Mouse (Mus musculus) CH12.LX (cell line): ENCODE measurements around the gene Tjp3. TPM values are rescaled to one million over a fixed set of nuclear protein-coding genes. Genes with fewer than 3 reads are reported as not detected.
A peak's percentile ranks its signal among the peaks of the same experiment; 100 is the strongest.

ENCODE experiments used
- DNase-seq: peaks from one replicate; pipeline ENCODE4 v3.0.0-alpha.2; 2013; ENCODE audit errors: extremely low read depth
- H3K27ac ChIP-seq: 2 replicates; pipeline ENCODE4 v1.5.1; 2012; ENCODE audit warnings: low read depth, mild to moderate bottlenecking, control low read depth, moderate library complexity; ENCODE audit not compliant: insufficient read depth
- H3K27me3 ChIP-seq: replicated peaks from 2 replicates; pipeline ENCODE3; 2012; ENCODE audit warnings: inconsistent platforms
- H3K36me3 ChIP-seq, 2 experiments: replicated peaks in 1 of 2; 2 replicates each; pipeline versions ENCODE3 to v1.6.1; 2012; ENCODE audit warnings: inconsistent platforms in 1 of 2, low read length in 1 of 2, mild to moderate bottlenecking in 1 of 2, mixed read lengths in 1 of 2, moderate library complexity in 1 of 2; ENCODE audit not compliant: control insufficient read depth in 1 of 2, insufficient read depth in 1 of 2
- H3K4me1 ChIP-seq, 2 experiments: 2 replicates each; pipeline ENCODE4 v1.6.1; 2012; ENCODE audit warnings: inconsistent platforms in 1 of 2, moderate library complexity in 1 of 2; ENCODE audit not compliant: insufficient read depth in 2 of 2, control insufficient read depth in 1 of 2
- H3K4me2 ChIP-seq: 2 replicates; pipeline ENCODE4 v1.6.1; 2012; ENCODE audit warnings: low read depth, mild to moderate bottlenecking, control low read depth; ENCODE audit not compliant: poor library complexity, insufficient read depth, severe bottlenecking
- H3K4me3 ChIP-seq, 3 experiments: fragments of 150-350 bp in 1 of 3; sonication (generic) in 1 of 3; replicated peaks in 1 of 3; 2 replicates each; pipeline versions ENCODE3 to v1.5.1; 2011 to 2012; ENCODE audit warnings: low read depth in 2 of 3, low read length in 2 of 3, mild to moderate bottlenecking in 2 of 3, moderate library complexity in 2 of 3, control low read depth in 1 of 3, improper control_type of control experiment in 1 of 3, inconsistent platforms in 1 of 3, mixed read lengths in 1 of 3; ENCODE audit not compliant: poor library complexity in 1 of 3
- H3K79me2 ChIP-seq: replicated peaks from 2 replicates; pipeline ENCODE4 v1.6.1; 2012; ENCODE audit warnings: mild to moderate bottlenecking, moderate library complexity; ENCODE audit not compliant: control insufficient read depth, poor library complexity, insufficient read depth, severe bottlenecking; ENCODE audit errors: extremely low read depth
- H3K9ac ChIP-seq: 2 replicates; pipeline ENCODE4 v1.6.1; 2012; ENCODE audit warnings: low read depth, mild to moderate bottlenecking, control low read depth, moderate library complexity; ENCODE audit not compliant: insufficient read depth
- H3K9me3 ChIP-seq: replicated peaks from 2 replicates; pipeline ENCODE3; 2012; ENCODE audit warnings: low read length, inconsistent platforms, mixed read lengths
- CHD2 ChIP-seq: IDR thresholded peaks from 2 replicates; pipeline ENCODE4 v1.6.1; 2011; ENCODE audit warnings: low read length, improper control_type of control experiment
- E2F4 ChIP-seq: IDR thresholded peaks from 2 replicates; pipeline ENCODE4 v1.6.1; 2011; ENCODE audit warnings: low read depth, low read length, improper control_type of control experiment; ENCODE audit not compliant: insufficient replicate concordance
- ELF1 ChIP-seq: IDR thresholded peaks from 2 replicates; pipeline ENCODE4 v1.6.1; 2014; ENCODE audit warnings: low read depth, mild to moderate bottlenecking, inconsistent platforms, low read length, improper control_type of control experiment
- EP300 ChIP-seq: IDR thresholded peaks from 2 replicates; pipeline ENCODE4 v1.6.1; 2011; ENCODE audit warnings: low read length, improper control_type of control experiment
- ETS1 ChIP-seq: conservative IDR thresholded peaks from 2 replicates; pipeline ENCODE4 v1.6.1; 2012; ENCODE audit warnings: low read depth, mild to moderate bottlenecking, inconsistent platforms, low read length, improper control_type of control experiment, moderate library complexity
- KAT2A ChIP-seq: IDR thresholded peaks from 2 replicates; pipeline ENCODE4 v1.6.1; 2012; ENCODE audit warnings: low read length, improper control_type of control experiment, inconsistent platforms; ENCODE audit not compliant: insufficient replicate concordance
- MYC ChIP-seq: IDR thresholded peaks from 2 replicates; pipeline ENCODE4 v1.6.1; 2011; ENCODE audit warnings: low read depth, mild to moderate bottlenecking, improper control_type of control experiment, low read length
- PAX5 ChIP-seq: IDR thresholded peaks from 2 replicates; pipeline ENCODE4 v1.6.1; 2012; ENCODE audit warnings: low read length, inconsistent platforms, mixed read lengths
- POLR2AphosphoS2 ChIP-seq: IDR thresholded peaks from 2 replicates; pipeline ENCODE4 v1.6.1; 2011; ENCODE audit warnings: low read depth, low read length, improper control_type of control experiment
- RAD21 ChIP-seq: IDR thresholded peaks from 2 replicates; pipeline ENCODE4 v1.6.1; 2011; ENCODE audit warnings: low read depth, mild to moderate bottlenecking, low read length, improper control_type of control experiment, moderate library complexity
- RCOR1 ChIP-seq: conservative IDR thresholded peaks from 2 replicates; pipeline ENCODE4 v1.6.1; 2012; ENCODE audit warnings: low read depth, mild to moderate bottlenecking, inconsistent platforms, low read length, improper control_type of control experiment
- TCF12 ChIP-seq: IDR thresholded peaks from 2 replicates; pipeline ENCODE4 v1.6.1; 2014; ENCODE audit warnings: low read depth, mild to moderate bottlenecking, inconsistent platforms, low read length, improper control_type of control experiment
- USF2 ChIP-seq: conservative IDR thresholded peaks from 2 replicates; pipeline ENCODE4 v1.6.1; 2011; ENCODE audit warnings: low read depth, low read length, improper control_type of control experiment
- dilution Hi-C: fragments of 300-500 bp; cut with MboI; formaldehyde crosslinking; loops from 2 replicates; pipeline ENCODE4 v1.14.3; 2020; ENCODE audit warnings: low sequenced_read_pairs; ENCODE audit not compliant: extremely low pct_unique_long_range_greater_than_20kb, extremely low pct_ligation_motif_present
- in situ Hi-C: fragments of 300-500 bp; cut with MboI; formaldehyde crosslinking; loops from 3 replicates; pipeline ENCODE4 v1.14.3; 2019; ENCODE audit warnings: low sequenced_read_pairs, low pct_ligation_motif_present, low pct_unique_long_range_greater_than_20kb, mixed read lengths
- polyA plus RNA-seq: library from polyadenylated mRNA; unstranded; fragments of >175 nt; gene quantifications from 2 replicates; pipeline ENCODE4 v1.2.1, GENCODE M21; 2012; ENCODE audit warnings: low read depth; ENCODE audit not compliant: insufficient read length
- total RNA-seq, 2 experiments: library from RNA; depleted of rRNA; stranded (reverse); fragments of 300-350 nt in 1 of 2; fragments of >200 nt in 1 of 2; gene quantifications; 2 replicates each; pipeline ENCODE4 v1.2.3; 2012 to 2014

The Tjp3 gene
- total and polyA plus RNA-seq, 3 experiments: 0.42 to 7.2 (median 0.76) TPM

DNA sequence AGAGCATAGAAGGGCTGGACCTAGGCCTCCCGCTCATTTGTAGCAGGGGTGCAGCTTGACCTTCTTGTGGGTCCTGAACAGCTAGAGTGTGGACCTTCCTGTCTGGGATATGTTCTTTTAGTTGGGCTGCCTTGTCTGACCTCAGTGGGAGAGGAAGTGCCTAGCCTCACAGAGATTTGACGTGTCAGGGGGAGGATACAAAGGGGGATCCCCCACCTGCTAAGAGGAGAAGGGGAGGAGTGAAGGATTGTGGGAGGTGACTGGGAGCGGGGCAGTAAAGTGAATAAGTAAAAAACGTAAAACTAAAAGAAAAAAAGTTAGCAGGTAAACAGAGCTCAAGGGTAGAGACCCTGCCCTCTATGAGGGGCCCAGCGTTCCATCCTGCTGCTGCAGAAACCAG, 18.2 kb upstream of the Tjp3 start:
- dilution Hi-C loops: no loop called here
- Histone ChIP-seq H3K4me3 (no peak overlapping the region), H3K9ac (no peak overlapping the region), H3K4me2 (no peak overlapping the region), H3K4me1 (peaks cover 0 to 45% of the 10 kb centered on the region in 2 experiments; a peak in 2 of 4 replicates), H3K36me3 (peaks cover 87 to 96% of the 10 kb centered on the region in 2 experiments), H3K27me3 (no peaks in the 10 kb centered on the region), H3K79me2 (no peaks in the 10 kb centered on the region), H3K27ac (no peak overlapping the region), H3K9me3 (no peaks in the 10 kb centered on the region)
- TF ChIP-seq POLR2AphosphoS2 (no peak), KAT2A (no peak), USF2 (no peak), E2F4 (no peak), CHD2 (no peak), RAD21 (no peak), ELF1 (no peak), RCOR1 (no peak), TCF12 (no peak), MYC (no peak), EP300 (no peak), PAX5 (no peak)
- peak; percentile 72 for DNase-seq
- in situ Hi-C loops: no loop called here

- Histone ChIP-seq H3K9ac (no peak overlapping the region), H3K27ac (no peak overlapping the region), H3K36me3 (peaks cover 61 to 75% of the 10 kb centered on the region in 2 experiments)
- dilution Hi-C loops: no loop called here
- TF ChIP-seq ETS1: peak; percentile 30; the same call in 1 of the 2 replicates
- TF ChIP-seq E2F4: no peak
- TF ChIP-seq, all 38 proteins: peak for 1
- H3K4me1 ChIP-seq: peaks cover 21 to 70% of the 10 kb centered on the region in 2 experiments
- H3K27me3 ChIP-seq: no peaks in the 10 kb centered on the region
- H3K4me2 ChIP-seq: no peak overlapping the region
- no peak overlapping the region for H3K4me3 ChIP-seq
- in situ Hi-C loops: no loop called here
- peaks cover 12% of the 10 kb centered on the region for H3K79me2 ChIP-seq
- DNase-seq: no peak
- no peaks in the 10 kb centered on the region for H3K9me3 ChIP-seq
Observed at GRCm38 (mm10) chr10:81306837-81307682, 15.7 kb upstream of the Tjp3 start.
